Mouse (Mus musculus): Measurements from ENCODE around the gene Lrrc36. TPM values are rescaled to one million over a fixed set of nuclear protein-coding genes. Genes with fewer than 3 reads are reported as not detected.

Gene Lrrc36
- total and polyA plus RNA-seq, 3 experiments = 0.19 to 0.34 (median 0.26) TPM

DNA sequence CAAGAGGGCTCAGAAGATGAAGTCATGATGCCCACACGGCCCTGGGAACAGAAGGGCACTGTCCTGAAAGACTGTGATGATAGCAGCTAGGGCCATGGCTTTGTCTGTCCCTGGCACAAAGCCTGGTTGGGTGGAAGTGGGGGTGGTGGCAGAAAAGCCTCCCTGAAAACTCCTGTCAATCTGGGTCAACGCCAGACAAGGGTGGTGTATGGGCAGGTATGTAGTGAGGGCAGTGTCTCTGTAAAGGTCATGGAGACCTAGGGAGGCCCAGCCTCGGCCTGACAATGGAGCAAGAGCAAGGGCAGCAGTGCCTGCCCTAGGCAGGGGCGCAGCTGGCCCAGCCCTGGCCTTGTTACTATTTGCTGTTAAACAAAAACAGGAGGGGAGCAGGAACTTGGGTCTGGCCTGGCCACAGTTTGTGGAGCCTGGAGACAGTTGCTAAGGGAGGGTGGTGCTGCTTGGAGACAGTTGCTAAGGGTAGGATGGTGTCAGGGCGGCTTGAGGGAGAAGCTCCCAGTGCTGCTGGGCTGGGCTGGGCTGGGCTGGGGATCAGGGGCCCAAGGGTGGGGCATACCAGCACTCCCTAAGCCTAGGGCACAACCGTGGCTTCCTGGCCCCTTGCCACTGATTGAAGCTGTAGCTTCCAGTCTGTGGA, 55.8 kb downstream of the Lrrc36 start:
- Histone ChIP-seq H3K27me3 (replicated peaks) (no peaks in the 10 kb centered on the region), H3K4me1 (ENCODE audit: control insufficient read depth in 1 of 2, insufficient read depth in 2 of 2) (no peaks in the 10 kb centered on the region), H3K36me3 (replicated peaks in 1 of 2; ENCODE audit: control insufficient read depth in 1 of 2, insufficient read depth in 1 of 2, low read length in 1 of 2) (peaks cover 0 to 15% of the 10 kb centered on the region in 2 experiments), H3K9me3 (replicated peaks; ENCODE audit: low read length) (no peaks in the 10 kb centered on the region), H3K4me3 (replicated peaks in 1 of 3; ENCODE audit: low read depth in 2 of 3, low read length in 2 of 3, poor library complexity in 1 of 3) (no peak overlapping the region), H3K4me2 (ENCODE audit: insufficient read depth, low read depth, poor library complexity, severe bottlenecking) (no peak overlapping the region), H3K9ac (ENCODE audit: insufficient read depth, low read depth) (no peak overlapping the region), H3K27ac (ENCODE audit: insufficient read depth, low read depth) (no peak overlapping the region), H3K79me2 (replicated peaks; ENCODE audit: control insufficient read depth, extremely low read depth, insufficient read depth, poor library complexity, severe bottlenecking) (no peaks in the 10 kb centered on the region)
- in situ Hi-C loops (cut with MboI; ENCODE audit: low pct_ligation_motif_present, low pct_unique_long_range_greater_than_20kb, low sequenced_read_pairs) = no loop called here
- no peak for DNase-seq (ENCODE audit: extremely low read depth)
- dilution Hi-C loops (cut with MboI; ENCODE audit: extremely low pct_ligation_motif_present, extremely low pct_unique_long_range_greater_than_20kb, low sequenced_read_pairs) = no loop called here
- TF ChIP-seq CHD2 (IDR thresholded peaks at IDR 0.05; ENCODE audit: low read length) = no peak
- TF ChIP-seq USF2 (conservative IDR thresholded peaks at IDR 0.05; ENCODE audit: low read depth, low read length) = no peak

DNA sequence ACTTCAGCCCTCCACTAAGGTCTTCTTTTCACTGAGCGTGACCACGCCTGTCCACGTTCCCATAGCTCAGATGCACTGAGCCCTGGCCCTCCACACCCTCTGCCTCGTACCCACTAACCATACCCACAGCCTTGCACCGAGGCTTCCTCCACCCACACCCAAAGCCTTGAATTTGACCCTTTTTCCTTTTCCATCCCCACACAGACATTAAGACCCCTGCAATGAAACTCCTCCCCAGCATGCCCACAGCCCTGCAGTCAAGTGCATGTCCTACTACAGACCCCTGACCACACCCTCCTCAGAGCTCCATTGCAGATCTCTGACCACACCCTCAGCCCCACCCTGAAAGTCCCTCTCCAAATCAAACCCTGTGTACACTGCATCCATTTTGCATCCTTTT, 56.4 kb downstream of the Lrrc36 start:
- DNase-seq (ENCODE audit: extremely low read depth) = no peak
- no peaks in the 10 kb centered on the region for H3K4me1 ChIP-seq (ENCODE audit: control insufficient read depth in 1 of 2, insufficient read depth in 2 of 2)
- H3K4me3 ChIP-seq (replicated peaks in 1 of 3; ENCODE audit: low read depth in 2 of 3, low read length in 2 of 3, poor library complexity in 1 of 3) = no peak overlapping the region
- no peaks in the 10 kb centered on the region for H3K79me2 ChIP-seq (replicated peaks; ENCODE audit: control insufficient read depth, extremely low read depth, insufficient read depth, poor library complexity, severe bottlenecking)
- in situ Hi-C loops (cut with MboI; ENCODE audit: low pct_ligation_motif_present, low pct_unique_long_range_greater_than_20kb, low sequenced_read_pairs) (loop anchor here (5.0 to 10.0 kb wide), 2 partner anchors 33 to 105 kb away; no protein-coding TSS in a partner anchor), dilution Hi-C loops (cut with MboI; ENCODE audit: extremely low pct_ligation_motif_present, extremely low pct_unique_long_range_greater_than_20kb, low sequenced_read_pairs) (no loop called here)
- H3K27me3 ChIP-seq (replicated peaks) = no peaks in the 10 kb centered on the region
- H3K27ac ChIP-seq (ENCODE audit: insufficient read depth, low read depth) = no peak overlapping the region
- no peak overlapping the region for H3K9ac ChIP-seq (ENCODE audit: insufficient read depth, low read depth)
- no peak overlapping the region for H3K4me2 ChIP-seq (ENCODE audit: insufficient read depth, low read depth, poor library complexity, severe bottlenecking)
- no peaks in the 10 kb centered on the region for H3K9me3 ChIP-seq (replicated peaks; ENCODE audit: low read length)
- no peak for TF ChIP-seq ZC3H11A (IDR thresholded peaks at IDR 0.05; ENCODE audit: low read depth, low read length)
- no peak for TF ChIP-seq HCFC1 (IDR thresholded peaks at IDR 0.05; ENCODE audit: low read depth, low read length)
- TF ChIP-seq SIN3A (IDR thresholded peaks at IDR 0.05; ENCODE audit: low read length) = no peak
- TF ChIP-seq UBTF (IDR thresholded peaks at IDR 0.05; ENCODE audit: low read depth, low read length) = no peak
- TF ChIP-seq RAD21 (IDR thresholded peaks at IDR 0.05; ENCODE audit: low read depth, low read length) = no peak
- no peak for TF ChIP-seq MAX (IDR thresholded peaks at IDR 0.05; ENCODE audit: low read length)
- TF ChIP-seq IRF4 (IDR thresholded peaks at IDR 0.05; ENCODE audit: low read depth, low read length) = no peak
- TF ChIP-seq GABPA (IDR thresholded peaks at IDR 0.05; ENCODE audit: insufficient replicate concordance, low read depth, low read length) = no peak
- no peak for TF ChIP-seq POLR2AphosphoS2 (IDR thresholded peaks at IDR 0.05; ENCODE audit: low read depth, low read length)
- no peak for TF ChIP-seq NELFE (IDR thresholded peaks at IDR 0.05; ENCODE audit: low read depth, low read length)
- TF ChIP-seq MAZ (IDR thresholded peaks at IDR 0.05; ENCODE audit: low read depth, low read length) = no peak
- no peak for TF ChIP-seq MYC (IDR thresholded peaks at IDR 0.05; ENCODE audit: low read depth, low read length)
- no peak for TF ChIP-seq ELF1 (IDR thresholded peaks at IDR 0.05; ENCODE audit: low read depth, low read length)
- no peak for TF ChIP-seq ETS1 (conservative IDR thresholded peaks at IDR 0.05; ENCODE audit: low read depth, low read length)
- no peak for TF ChIP-seq ZMIZ1 (IDR thresholded peaks at IDR 0.05; ENCODE audit: low read depth, low read length)
- TF ChIP-seq E2F4 (IDR thresholded peaks at IDR 0.05; ENCODE audit: insufficient replicate concordance, low read depth, low read length) = no peak
- no peak for TF ChIP-seq CTCF (conservative IDR thresholded peaks at IDR 0.05 in 1 of 2, IDR thresholded peaks at IDR 0.05 in 1 of 2; ENCODE audit: low read depth in 2 of 2, low read length in 2 of 2)
- peaks cover 0 to 18% of the 10 kb centered on the region in 2 experiments for H3K36me3 ChIP-seq (replicated peaks in 1 of 2; ENCODE audit: control insufficient read depth in 1 of 2, insufficient read depth in 1 of 2, low read length in 1 of 2)
